Comparison of ENCODE assay signal across 12 mouse cellular contexts in genomic region chr4:89136356-89136755, GRCm38 (mm10). TPM values are rescaled to one million over a fixed set of nuclear protein-coding genes. Genes with fewer than 3 reads are reported as not detected.
DNase-seq lines count a peak whose midpoint lies in the region; ATAC-seq lines count a peak whose summit lies in the region.
"Had no signal": no experiment of that assay in that cellular context is flagged by ENCODE, and none has a peak within 500 bp of the region (broad histone marks: within the 10 kb centered on the region; RNA-seq: fewer than 3 reads in every experiment).

No protein-coding gene starts in this region.

- peak overlapping the region; percentile 90; the same call in 1 of the 2 replicates for H3K27ac ChIP-seq in lung, embryonic 15.5 days
- no peak overlapping the region for H3K27ac ChIP-seq in heart, embryonic 16.5 days (ENCODE audit: low read length)
- no peak overlapping the region for H3K27ac ChIP-seq in liver, embryonic 11.5 days (ENCODE audit: low read depth, low read length)
- no peak overlapping the region for H3K27ac ChIP-seq in stomach, embryonic 15.5 days

- no peaks in the 10 kb centered on the region for H3K27me3 ChIP-seq in lung, embryonic 15.5 days
- H3K27me3 ChIP-seq in heart, embryonic 16.5 days (ENCODE audit: control insufficient read depth, insufficient read depth, low read length) = no peaks in the 10 kb centered on the region
- no peaks in the 10 kb centered on the region for H3K27me3 ChIP-seq in liver, embryonic 11.5 days (replicated peaks; ENCODE audit: control insufficient read depth, insufficient read depth, low read length)
- no peaks in the 10 kb centered on the region for H3K27me3 ChIP-seq in stomach, embryonic 15.5 days (replicated peaks)
- H3K27me3 ChIP-seq: Patski had no signal

- H3K9ac ChIP-seq in lung, embryonic 15.5 days = no peak overlapping the region
- peak overlapping the region; percentile 86 for H3K9ac ChIP-seq in heart, embryonic 16.5 days (ENCODE audit: low read length)
- no peak overlapping the region for H3K9ac ChIP-seq in liver, embryonic 11.5 days (ENCODE audit: low read depth, low read length)
- H3K9ac ChIP-seq in stomach, embryonic 15.5 days = no peak overlapping the region

- peak overlapping the region; percentile 93 for H3K4me2 ChIP-seq in lung, embryonic 15.5 days
- H3K4me2 ChIP-seq in heart, embryonic 16.5 days (ENCODE audit: low read depth, low read length) = peak overlapping the region; percentile 73
- peak overlapping the region; percentile 87 for H3K4me2 ChIP-seq in liver, embryonic 11.5 days
- H3K4me2 ChIP-seq in stomach, embryonic 15.5 days = peak overlapping the region; percentile 87

- H3K36me3 ChIP-seq in lung, embryonic 15.5 days = no peaks in the 10 kb centered on the region
- H3K36me3 ChIP-seq in heart, embryonic 16.5 days (ENCODE audit: control insufficient read depth, insufficient read depth) = no peaks in the 10 kb centered on the region
- H3K36me3 ChIP-seq in liver, embryonic 11.5 days (ENCODE audit: control insufficient read depth, insufficient read depth, low read length) = no peaks in the 10 kb centered on the region
- no peaks in the 10 kb centered on the region for H3K36me3 ChIP-seq in stomach, embryonic 15.5 days

- 38% methylated on average over 3 of the region's 3 CpGs for WGBS in lung, embryonic 15.5 days
- 51% methylated on average over 3 of the region's 3 CpGs for WGBS in heart, embryonic 16.5 days
- WGBS in liver, embryonic 11.5 days = 49% methylated on average over 3 of the region's 3 CpGs
- WGBS in stomach, embryonic 15.5 days = 29% methylated on average over 3 of the region's 3 CpGs

- DNase-seq in lung, postnatal 36 days = no peak
- peak; percentile 29 for DNase-seq in liver, embryonic 11.5 days (ENCODE audit: low spot score)
- DNase-seq in MN1 (ENCODE audit: low spot score) (no peak), adipocyte (ENCODE audit: low spot score) (no peak)
- no peak for DNase-seq in c-Kit-positive CD71-positive TER-119-positive erythroid progenitor cells, embryonic 14.5 days (ENCODE audit: low spot score)
- DNase-seq: cerebellum, adult 11 months; kidney, postnatal 14 days; thymus, postnatal 25 days had no signal

- peak overlapping the region; percentile 78 for H3K4me3 ChIP-seq in lung, embryonic 15.5 days
- peak overlapping the region; percentile 78; the same call in 1 of the 2 replicates for H3K4me3 ChIP-seq in heart, embryonic 16.5 days (ENCODE audit: low read length)
- peak overlapping the region; percentile 89 for H3K4me3 ChIP-seq in liver, embryonic 11.5 days (ENCODE audit: low read depth, low read length)
- peak overlapping the region; percentile 93 for H3K4me3 ChIP-seq in stomach, embryonic 15.5 days (replicated peaks)

- ATAC-seq in lung, embryonic 15.5 days (ENCODE audit: borderline replicate concordance, extremely low read depth, low FRiP score, low TSS enrichment) = no peak
- no peak for ATAC-seq in heart, embryonic 16.5 days (replicated peaks; ENCODE audit: extremely low read depth, insufficient read depth, low FRiP score)
- ATAC-seq in liver, embryonic 11.5 days (replicated peaks; ENCODE audit: low FRiP score) = peak; percentile 42; the same call in 1 of the 2 replicates
- ATAC-seq in stomach, embryonic 15.5 days (ENCODE audit: insufficient read depth, low FRiP score, low read depth) = no peak

- peaks cover 37% of the 10 kb centered on the region for H3K4me1 ChIP-seq in lung, embryonic 15.5 days
- H3K4me1 ChIP-seq in heart, embryonic 16.5 days (ENCODE audit: control insufficient read depth, insufficient read depth, low read length) = peaks cover 36% of the 10 kb centered on the region
- H3K4me1 ChIP-seq in liver, embryonic 11.5 days (replicated peaks; ENCODE audit: control insufficient read depth, insufficient read depth, low read length) = peaks cover 20% of the 10 kb centered on the region
- peaks cover 20% of the 10 kb centered on the region; the same call in 1 of the 2 replicates for H3K4me1 ChIP-seq in stomach, embryonic 15.5 days

- no peaks in the 10 kb centered on the region for H3K9me3 ChIP-seq in lung, embryonic 15.5 days
- no peaks in the 10 kb centered on the region for H3K9me3 ChIP-seq in heart, embryonic 16.5 days (replicated peaks; ENCODE audit: control insufficient read depth, low read length)
- H3K9me3 ChIP-seq in liver, embryonic 11.5 days (ENCODE audit: control insufficient read depth, low read length) = no peaks in the 10 kb centered on the region
- H3K9me3 ChIP-seq in stomach, embryonic 15.5 days = no peaks in the 10 kb centered on the region

RNA-seq across cellular contexts. Expression of gene Mtap, which starts 0.6 kb away (rescaled TPM):
- polyA plus RNA-seq in lung, embryonic 15.5 days (2015; fragmentation: Nextera tagmentation; extraction: Ambion mirVana) = 57.5 and 59.3 TPM in 2 replicates
- polyA plus RNA-seq in heart, embryonic 16.5 days (2015; fragmentation: Nextera tagmentation; extraction: Ambion mirVana) = 50.6 and 61.8 TPM in 2 replicates
- polyA plus RNA-seq in liver, embryonic 11.5 days (2014; fragmentation: Nextera tagmentation; extraction: Ambion mirVana) = 80.2 and 83.7 TPM in 2 replicates
- 61.0 and 62.5 TPM in 2 replicates for polyA plus RNA-seq in stomach, embryonic 15.5 days (2015; fragmentation: Nextera tagmentation; extraction: Ambion mirVana)
